Mouse (Mus musculus) midbrain, embryonic 16.5 days (tissue): ENCODE measurements at regions not wholly inside any gene's neighbourhood (a gene's known extent, or its start where the extent isn't known, plus 50 kb on each side); places are given as distances from the start of the nearest gene placed in this dataset.

Experiments
- ATAC-seq: fragments of 200-750 bp; cut with Nextera tagmentation; 2 replicates; pipeline ENCODE4 v1.8.0; 2017; ENCODE audit warnings: moderate TSS enrichment
- H3K27ac ChIP-seq: fragments of 300-500 bp; sonication (generic); 2 replicates; pipeline ENCODE4 v1.5.1; 2014; ENCODE audit warnings: mild to moderate bottlenecking, low read length, mixed read lengths
- H3K27me3 ChIP-seq: fragments of 300-500 bp; sonication (generic); 2 replicates; pipeline ENCODE4 v1.6.1; 2014; ENCODE audit warnings: low read depth, low read length, mixed read lengths; ENCODE audit not compliant: control insufficient read depth, insufficient read depth
- H3K36me3 ChIP-seq: fragments of 300-500 bp; sonication (generic); 2 replicates; pipeline ENCODE4 v1.6.1; 2014; ENCODE audit warnings: mild to moderate bottlenecking, low read length, moderate library complexity, mixed read lengths; ENCODE audit not compliant: control insufficient read depth, insufficient read depth
- H3K4me1 ChIP-seq: fragments of 300-500 bp; sonication (generic); 2 replicates; pipeline ENCODE4 v1.6.1; 2014; ENCODE audit warnings: mild to moderate bottlenecking, low read length, mixed read lengths; ENCODE audit not compliant: control insufficient read depth, insufficient read depth
- H3K4me2 ChIP-seq: fragments of 300-500 bp; sonication (generic); 2 replicates; pipeline ENCODE4 v1.6.1; 2014; ENCODE audit warnings: mild to moderate bottlenecking, low read length, mixed read lengths
- H3K4me3 ChIP-seq: fragments of 300-500 bp; sonication (generic); 2 replicates; pipeline ENCODE4 v1.5.1; 2014; ENCODE audit warnings: low read depth, mild to moderate bottlenecking, low read length, moderate library complexity, mixed read lengths
- H3K9ac ChIP-seq: fragments of 300-500 bp; sonication (generic); 2 replicates; pipeline ENCODE4 v1.6.1; 2014; ENCODE audit warnings: low read depth, low read length, mixed read lengths
- H3K9me3 ChIP-seq: fragments of 300-500 bp; sonication (generic); replicated peaks from 2 replicates; pipeline ENCODE4 v1.6.1; 2014; ENCODE audit warnings: mild to moderate bottlenecking, low read length, mixed read lengths; ENCODE audit not compliant: control insufficient read depth, poor library complexity, severe bottlenecking
- WGBS: fragments of 180-500 bp; shearing (Covaris S2); extraction: QIAGEN DNeasy Blood & Tissue Kit; methylation state at CpG from one replicate; pipeline ENCODE4 v1.1.7; 2014; 5-methylcytosine and 5-hydroxymethylcytosine counted together

DNA sequence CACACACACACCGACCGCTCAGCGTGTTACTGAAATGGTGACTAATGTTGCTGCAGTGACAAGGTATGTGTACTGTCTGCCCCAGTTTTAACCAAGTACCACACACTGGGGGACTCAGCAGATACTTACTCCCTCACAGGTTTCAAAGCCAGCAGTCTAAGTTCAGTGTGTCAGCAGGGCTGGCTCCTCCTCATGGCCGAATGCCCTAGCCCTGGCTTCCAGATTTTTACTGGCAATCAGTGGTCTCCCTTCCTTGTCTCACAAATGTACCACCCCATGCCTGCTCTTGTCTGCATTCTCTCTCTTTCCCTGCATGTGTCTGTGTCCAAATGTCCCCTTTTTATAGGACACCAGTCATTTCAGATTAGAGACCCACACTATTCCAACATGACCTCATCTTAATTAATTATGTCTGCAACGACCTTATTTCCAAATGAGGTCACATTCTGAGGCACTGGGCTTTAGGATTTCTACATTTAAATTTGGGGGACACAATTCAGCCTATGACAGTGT, 114.7 kb downstream of the Uri1 start:
- Histone ChIP-seq H3K4me2 (no peak overlapping the region), H3K9ac (no peak overlapping the region), H3K27me3 (no peaks in the 10 kb centered on the region), H3K27ac (no peak overlapping the region), H3K4me3 (no peak overlapping the region), H3K36me3 (no peaks in the 10 kb centered on the region), H3K4me1 (no peaks in the 10 kb centered on the region), H3K9me3 (no peaks in the 10 kb centered on the region)
- WGBS: 82% methylated on average over 5 of the region's 5 CpGs
- no peak for ATAC-seq

DNA sequence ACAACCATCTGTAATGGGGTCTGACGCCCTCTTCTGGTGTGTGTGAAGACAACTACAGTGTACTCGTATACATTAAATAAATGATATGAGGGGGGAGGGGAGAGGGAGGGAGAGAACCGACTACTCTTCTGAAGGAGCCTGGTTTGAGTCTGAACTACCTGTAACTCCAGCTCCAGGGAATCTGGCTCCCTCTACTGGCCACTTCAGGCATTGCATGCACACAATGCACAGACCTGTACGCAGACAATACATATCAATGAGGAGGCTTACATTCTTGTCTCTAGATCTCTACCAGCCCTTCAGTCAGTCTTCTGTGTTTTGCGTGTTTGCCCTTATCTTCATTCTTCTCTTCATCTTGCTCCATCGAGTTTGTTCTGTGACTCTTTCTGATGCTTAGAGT, 120.4 kb upstream of the Zfp536 start:
- Histone ChIP-seq H3K27me3 (no peaks in the 10 kb centered on the region), H3K4me1 (no peaks in the 10 kb centered on the region), H3K36me3 (no peaks in the 10 kb centered on the region), H3K27ac (no peak overlapping the region), H3K9ac (no peak overlapping the region), H3K4me3 (no peak overlapping the region), H3K9me3 (no peaks in the 10 kb centered on the region), H3K4me2 (no peak overlapping the region)
- 86% methylated on average over 6 of the region's 6 CpGs for WGBS
- no peak for ATAC-seq

DNA sequence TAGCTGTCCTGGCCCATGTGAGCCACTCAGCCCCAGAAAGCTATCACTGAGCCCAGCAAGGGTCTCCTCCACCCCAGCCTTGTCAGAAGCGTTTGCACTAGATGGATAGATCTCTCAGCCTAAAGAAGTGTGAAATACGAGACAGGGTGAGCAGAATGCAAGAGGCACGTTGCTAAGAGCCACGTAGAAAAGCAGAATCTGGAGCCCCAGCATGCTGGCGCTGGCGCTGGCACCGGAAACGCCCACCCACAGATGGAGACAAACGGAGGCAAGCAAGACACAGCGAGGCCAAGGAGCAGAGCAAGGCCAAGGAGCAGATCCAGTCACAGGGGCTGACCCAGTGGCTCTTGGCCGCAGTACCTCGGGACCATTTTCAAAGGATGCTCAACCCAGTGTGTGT, 100.9 kb upstream of the Zfp536 start:
- no peak overlapping the region for H3K4me2 ChIP-seq
- no peaks in the 10 kb centered on the region for H3K9me3 ChIP-seq
- WGBS: 59% methylated on average over 12 of the region's 12 CpGs
- no peaks in the 10 kb centered on the region for H3K4me1 ChIP-seq
- no peak for ATAC-seq
- no peak overlapping the region for H3K9ac ChIP-seq
- no peaks in the 10 kb centered on the region for H3K36me3 ChIP-seq
- no peaks in the 10 kb centered on the region for H3K27me3 ChIP-seq
- H3K4me3 ChIP-seq: no peak overlapping the region
- H3K27ac ChIP-seq: no peak overlapping the region

DNA sequence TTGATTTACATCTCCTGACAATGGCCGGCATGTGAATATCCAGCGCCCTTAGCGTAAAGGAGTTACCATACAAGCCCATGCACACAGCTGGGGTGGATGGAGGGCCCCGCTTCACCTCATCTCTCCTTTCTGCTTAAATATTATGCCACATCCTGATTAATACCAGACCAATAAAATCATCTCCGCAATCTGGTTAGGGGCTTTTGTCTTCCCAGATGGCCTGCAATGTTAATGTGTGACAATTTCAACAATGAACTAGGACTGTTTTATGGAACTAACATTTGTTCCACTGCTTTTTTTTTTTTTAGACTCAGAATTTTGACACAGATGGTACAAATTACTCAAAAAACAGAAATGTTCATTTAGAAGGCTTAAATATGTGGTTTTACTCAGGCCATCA, 97.5 kb upstream of the Zfp536 start:
- no peaks in the 10 kb centered on the region for H3K27me3 ChIP-seq
- H3K36me3 ChIP-seq: no peaks in the 10 kb centered on the region
- no peaks in the 10 kb centered on the region for H3K9me3 ChIP-seq
- WGBS: 75% methylated on average over 5 of the region's 5 CpGs
- no peak overlapping the region for H3K4me2 ChIP-seq
- no peak overlapping the region for H3K4me3 ChIP-seq
- no peak for ATAC-seq
- no peak overlapping the region for H3K27ac ChIP-seq
- no peaks in the 10 kb centered on the region for H3K4me1 ChIP-seq
- H3K9ac ChIP-seq: no peak overlapping the region

DNA sequence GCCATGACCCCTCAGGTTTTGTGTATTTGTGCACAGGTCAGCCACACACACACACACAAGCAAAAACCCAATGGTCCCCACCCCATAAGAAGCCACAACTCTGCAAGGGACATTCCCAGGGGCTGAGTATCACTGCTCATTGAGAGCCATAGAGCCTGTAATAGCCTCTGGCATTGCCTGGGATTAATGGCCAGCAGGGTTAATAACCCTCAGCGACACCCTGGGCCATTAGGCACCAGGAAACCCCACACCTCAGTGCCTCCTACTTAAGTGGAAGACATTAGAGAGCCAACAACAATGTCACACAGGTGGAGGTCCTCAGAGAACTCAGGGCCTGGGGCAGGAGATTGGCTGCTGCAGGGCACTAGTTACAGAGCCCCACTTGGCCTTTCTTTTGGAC, 93.0 kb upstream of the Zfp536 start:
- Histone ChIP-seq H3K27me3 (no peaks in the 10 kb centered on the region), H3K9me3 (no peaks in the 10 kb centered on the region), H3K9ac (no peak overlapping the region), H3K4me3 (no peak overlapping the region), H3K4me2 (no peak overlapping the region), H3K36me3 (no peaks in the 10 kb centered on the region), H3K27ac (no peak overlapping the region), H3K4me1 (no peaks in the 10 kb centered on the region)
- WGBS: 29% methylated on average over 1 of the region's 1 CpGs
- ATAC-seq: no peak

DNA sequence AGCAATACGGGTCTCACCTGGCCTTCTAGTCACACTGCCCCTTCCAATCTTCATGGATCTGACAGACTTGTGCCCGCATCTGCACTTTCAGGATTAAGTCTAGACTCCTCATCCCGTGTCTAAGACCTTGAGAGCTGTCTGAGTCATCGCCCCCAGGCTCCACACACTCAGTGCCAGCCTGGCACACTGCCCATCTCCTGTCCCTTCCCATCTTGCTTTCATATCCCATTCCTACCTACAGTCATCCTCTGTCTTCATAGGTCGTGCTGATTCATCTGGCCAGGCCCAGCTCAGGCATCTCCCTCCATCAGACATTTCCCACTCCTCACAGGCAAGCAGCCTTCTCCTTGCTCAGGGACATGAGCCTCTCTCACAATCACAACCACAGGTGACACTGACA, 78.0 kb upstream of the Zfp536 start:
- no peak overlapping the region for H3K4me2 ChIP-seq
- no peaks in the 10 kb centered on the region for H3K9me3 ChIP-seq
- no peak for ATAC-seq
- 83% methylated on average over 5 of the region's 5 CpGs for WGBS
- H3K9ac ChIP-seq: no peak overlapping the region
- H3K4me1 ChIP-seq: no peaks in the 10 kb centered on the region
- no peaks in the 10 kb centered on the region for H3K36me3 ChIP-seq
- H3K27ac ChIP-seq: no peak overlapping the region
- H3K27me3 ChIP-seq: no peaks in the 10 kb centered on the region
- no peak overlapping the region for H3K4me3 ChIP-seq

DNA sequence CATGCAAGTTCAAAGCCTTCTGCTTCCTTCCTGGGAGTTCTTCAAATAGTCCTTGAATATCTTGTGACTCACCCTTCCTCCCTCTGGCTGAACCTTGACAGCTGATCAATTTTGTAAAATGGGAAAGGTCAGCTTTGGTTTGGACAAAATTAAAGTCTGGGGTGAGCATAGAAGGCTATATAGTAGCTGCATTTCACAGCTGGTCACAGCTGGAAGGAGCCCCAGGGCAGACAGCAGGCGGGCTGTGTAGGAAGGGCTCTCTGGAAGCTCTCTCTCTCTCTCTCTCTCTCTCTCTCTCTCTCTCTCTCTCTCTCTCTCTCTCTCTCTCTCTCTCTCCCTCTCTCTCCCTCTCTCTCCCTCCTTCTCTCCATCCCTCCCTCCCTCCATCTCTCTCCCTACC, 71.8 kb upstream of the Zfp536 start:
- ATAC-seq: no peak
- Histone ChIP-seq H3K9ac (no peak overlapping the region), H3K9me3 (no peaks in the 10 kb centered on the region), H3K27ac (no peak overlapping the region), H3K4me1 (peaks cover 10% of the 10 kb centered on the region), H3K27me3 (no peaks in the 10 kb centered on the region), H3K4me3 (no peak overlapping the region), H3K4me2 (no peak overlapping the region), H3K36me3 (no peaks in the 10 kb centered on the region)
- 60% methylated on average over 1 of the region's 1 CpGs for WGBS

DNA sequence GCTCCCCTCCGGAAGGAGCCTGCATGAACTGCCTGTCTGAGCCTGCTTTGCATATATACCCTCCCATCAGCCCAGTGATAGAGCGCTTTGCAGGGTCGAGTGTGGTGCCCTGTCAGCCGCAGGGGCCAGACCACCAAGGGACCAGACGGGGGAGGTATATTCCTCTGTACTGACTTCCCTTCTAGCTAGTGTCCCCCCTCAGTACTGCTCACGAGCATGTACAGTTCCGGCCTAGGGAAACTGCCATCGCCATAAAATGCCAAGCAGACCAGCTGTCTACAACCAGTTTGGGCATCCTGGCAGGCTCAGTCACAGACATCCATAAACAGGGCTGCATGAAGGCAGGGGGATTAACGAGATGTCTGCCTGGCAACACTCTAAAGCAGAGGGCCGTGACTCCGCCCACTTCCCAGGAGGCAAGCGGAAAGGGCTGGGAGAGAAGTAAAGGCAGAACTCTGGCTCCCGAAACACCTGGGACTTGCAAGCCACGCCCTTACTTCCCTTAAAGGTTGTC, 68.6 kb upstream of the Zfp536 start:
- Histone ChIP-seq H3K4me3 (peak overlapping the region; percentile 16), H3K4me1 (peaks cover 10% of the 10 kb centered on the region), H3K36me3 (no peaks in the 10 kb centered on the region), H3K27ac (peak overlapping the region; percentile 58; the same call in 1 of the 2 replicates), H3K4me2 (peak overlapping the region; percentile 59), H3K9ac (peak overlapping the region; percentile 58), H3K9me3 (no peaks in the 10 kb centered on the region), H3K27me3 (no peaks in the 10 kb centered on the region)
- ATAC-seq: peak; percentile 87
- 2% methylated on average over 14 of the region's 14 CpGs for WGBS

DNA sequence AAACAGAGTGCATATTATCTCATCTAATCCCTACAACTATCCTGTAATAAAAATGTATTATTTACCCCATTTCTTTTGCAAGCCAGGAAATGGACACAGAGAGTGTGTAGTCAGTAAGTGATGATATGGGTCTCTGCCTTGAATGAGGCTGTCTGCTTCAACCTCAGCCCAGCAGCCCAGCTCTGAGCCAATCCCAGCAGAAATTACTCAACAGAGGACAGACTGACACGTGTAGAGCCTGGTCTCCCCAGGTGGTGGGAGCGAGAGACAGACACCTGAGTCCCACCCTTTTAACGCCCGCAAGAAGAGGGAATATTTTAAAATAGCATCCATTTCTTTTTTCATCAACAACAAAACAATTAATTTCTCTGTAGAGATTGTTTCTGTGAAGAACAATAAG, 68.1 kb upstream of the Zfp536 start:
- Histone ChIP-seq H3K4me3 (peak overlapping the region; percentile 16), H3K27me3 (no peaks in the 10 kb centered on the region), H3K4me1 (peaks cover 10% of the 10 kb centered on the region), H3K36me3 (no peaks in the 10 kb centered on the region), H3K9ac (0 out of 2 replicates have a peak overlapping the region, but pooled peaks have one; percentile 58), H3K27ac (no peak overlapping the region), H3K9me3 (no peaks in the 10 kb centered on the region), H3K4me2 (peak overlapping the region; percentile 59)
- peak; percentile 59 for ATAC-seq
- 23% methylated on average over 4 of the region's 4 CpGs for WGBS
